Mouse (Mus musculus) urinary bladder, postnatal 25 days (tissue): ENCODE results near the gene Pi4k2b.
A peak's percentile ranks its signal among the peaks of the same experiment; 100 is the strongest.
"Not testable (repeated sequence)": the region's sequence is repeated elsewhere in the genome, so short reads cannot be mapped to it uniquely, and the experiment has no call there.

Source experiments
- DNase-seq: peaks from one replicate; pipeline ENCODE4 v3.0.0; 2022; ENCODE audit warnings: low spot score

The Pi4k2b gene

DNA sequence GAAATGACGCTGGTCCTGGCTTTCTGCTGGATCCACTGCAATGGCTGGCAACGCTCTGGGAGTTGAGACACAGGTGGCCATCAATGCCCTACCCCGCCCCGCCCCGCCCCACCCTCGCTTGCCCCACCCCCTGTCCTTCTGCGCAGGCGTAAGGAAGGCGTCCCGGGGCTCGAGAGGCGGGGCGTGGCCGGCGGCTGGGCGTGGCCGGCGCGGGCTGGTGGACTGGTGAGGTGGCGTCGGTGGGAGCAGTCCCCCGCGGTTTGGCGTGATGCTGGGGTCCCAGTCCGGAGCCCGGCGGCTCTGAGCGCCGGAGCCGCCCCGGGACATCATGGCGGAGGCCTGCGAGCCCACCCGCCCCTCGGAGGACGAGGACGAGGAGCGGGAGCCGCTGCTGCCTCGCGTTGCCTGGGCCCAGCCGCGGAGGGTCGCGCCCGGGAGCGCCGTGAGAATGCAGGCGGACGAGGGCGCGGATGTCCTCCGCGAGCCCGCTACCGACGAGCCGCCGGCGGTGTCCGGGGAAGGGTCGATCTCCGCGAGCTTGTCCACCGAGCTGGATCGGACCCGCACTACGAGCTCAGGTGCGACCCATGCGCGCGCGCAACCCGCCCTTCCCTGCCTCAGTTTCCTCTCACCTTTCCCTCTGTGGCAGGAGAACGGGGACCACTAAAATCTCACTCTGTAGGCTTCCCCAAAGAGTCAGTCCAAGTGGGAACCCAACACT, at the start of gene Pi4k2b:
Gene Pi4k2b, plus strand, starts transcription at position 184 of the 721 bp plus-strand sequence.
- peak; percentile 79 for DNase-seq

GRCm38 (mm10) chr5:52697291-52697690, 44.1 kb upstream of the Pi4k2b start:
- DNase-seq: no peak

DNA sequence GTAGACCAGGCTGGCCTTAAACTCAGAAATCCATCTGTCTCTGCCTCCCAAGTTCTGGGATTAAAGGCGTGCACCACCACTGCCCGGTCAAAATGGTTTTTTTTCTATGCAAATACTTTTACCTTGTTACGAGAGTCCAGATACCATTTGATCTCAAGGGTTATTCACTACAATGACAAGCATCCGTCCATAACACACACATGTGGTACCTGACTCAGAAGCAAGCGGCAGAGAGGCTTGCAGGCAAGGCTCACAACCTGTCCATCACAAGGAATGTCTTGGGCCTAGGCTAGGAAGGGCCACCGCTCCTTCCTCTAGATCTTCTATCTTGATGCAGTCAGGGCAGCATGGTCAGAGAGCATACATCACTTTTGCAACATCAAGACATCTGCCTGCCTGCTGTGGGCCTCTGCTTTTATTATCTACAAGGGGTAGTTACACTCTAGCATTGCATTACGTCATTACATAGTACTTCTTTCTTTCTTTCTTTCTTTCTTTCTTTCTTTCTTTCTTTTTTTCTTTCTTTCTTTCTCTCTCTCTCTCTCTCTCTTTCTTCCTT, 43.4 kb upstream of the Pi4k2b start:
- DNase-seq: not testable (repeated sequence)

GRCm38 (mm10) chr5:52704562-52704961, 36.8 kb upstream of the Pi4k2b start:
- no peak for DNase-seq

- no peak for DNase-seq
Observed at GRCm38 (mm10) chr5:52712704-52713103, 28.7 kb upstream of the Pi4k2b start.

GRCm38 (mm10) chr5:52716742-52717448, 24.5 kb upstream of the Pi4k2b start:
- no peak for DNase-seq

DNA sequence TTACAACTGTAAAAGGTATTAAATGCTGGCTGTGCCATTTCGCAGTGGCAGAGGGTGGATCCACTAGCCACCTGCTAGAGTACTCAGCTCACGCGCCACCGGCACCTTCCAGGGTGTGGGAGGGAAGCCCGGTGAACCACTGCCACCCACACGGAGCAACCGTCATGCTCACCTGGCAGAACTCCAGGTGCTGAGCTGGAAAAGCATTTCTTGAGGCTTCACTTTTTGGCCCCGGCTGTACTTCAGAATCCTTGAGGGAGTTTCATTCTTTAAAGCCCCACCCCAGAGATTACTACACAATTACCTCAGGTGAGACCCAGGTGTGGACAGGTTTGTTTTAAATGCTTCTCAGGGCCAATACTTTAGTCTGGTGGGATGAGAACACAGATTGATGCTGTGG, 20.4 kb upstream of the Pi4k2b start:
- DNase-seq: no peak

- no peak for DNase-seq
Observed at GRCm38 (mm10) chr5:52727747-52728146, 13.6 kb upstream of the Pi4k2b start.

- no peak for DNase-seq
Observed at GRCm38 (mm10) chr5:52732811-52733210, 8.6 kb upstream of the Pi4k2b start.

- DNase-seq: no peak
Observed at GRCm38 (mm10) chr5:52736046-52736445, 5.3 kb upstream of the Pi4k2b start.

DNA sequence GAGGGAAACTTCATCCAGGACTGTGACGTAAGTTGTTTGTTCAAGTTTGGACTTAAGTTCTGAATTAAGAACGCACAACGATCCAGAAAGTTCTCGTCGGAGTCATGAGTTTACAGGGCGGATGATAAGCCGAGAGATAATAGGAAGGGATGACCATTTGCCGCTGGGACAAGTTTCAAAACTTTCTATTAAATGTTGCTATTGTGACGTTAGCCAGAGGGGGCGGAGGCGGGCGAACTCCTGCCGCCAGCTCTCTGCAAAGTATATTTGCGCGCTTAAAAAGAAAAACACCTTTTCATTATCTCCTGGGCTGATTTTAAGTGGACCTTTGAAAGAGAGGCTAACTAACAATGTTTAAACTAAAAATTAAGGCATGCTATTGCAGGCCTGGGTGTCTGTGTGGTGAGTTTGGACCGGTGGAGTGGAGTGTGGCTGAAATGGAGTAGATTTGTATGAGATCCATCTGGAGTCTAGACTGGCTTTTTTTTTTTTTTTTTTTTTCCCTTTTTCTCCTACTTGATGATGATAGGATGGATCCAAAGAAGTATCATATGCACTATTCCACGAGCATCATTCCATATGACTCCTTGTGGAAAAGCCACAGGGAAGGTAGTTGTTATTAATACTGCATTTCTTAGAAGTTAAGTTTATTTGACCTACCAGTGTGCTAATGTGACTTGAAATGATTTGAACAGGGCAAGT, 889 bp downstream of the Pi4k2b start:
- DNase-seq: peak; percentile 40

- DNase-seq: no peak
Observed at GRCm38 (mm10) chr5:52743231-52743630, 1.9 kb downstream of the Pi4k2b start.

- no peak for DNase-seq
Observed at GRCm38 (mm10) chr5:52746920-52747319, 5.5 kb downstream of the Pi4k2b start.

DNA sequence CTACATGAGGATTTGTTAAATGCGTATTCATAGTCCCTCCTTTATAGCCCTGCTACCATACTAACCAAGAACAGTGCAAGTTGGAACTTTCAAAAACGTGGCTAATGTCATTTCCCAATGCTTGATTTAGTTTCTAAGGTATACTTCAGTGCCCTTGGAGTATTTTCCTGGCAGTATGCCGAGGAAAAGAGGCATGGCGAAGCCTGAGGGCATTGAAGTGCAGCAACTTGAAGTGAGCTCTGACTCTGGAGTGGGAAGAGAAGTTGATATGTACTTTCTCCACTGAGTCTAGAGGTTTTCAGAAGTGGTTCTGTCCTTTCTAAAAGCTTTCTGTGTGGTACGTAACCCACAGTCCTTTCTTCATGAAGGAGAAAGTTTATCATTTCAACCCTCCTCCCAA, 7.4 kb downstream of the Pi4k2b start:
- DNase-seq: no peak

- no peak for DNase-seq
Observed at GRCm38 (mm10) chr5:52753146-52753545, 11.8 kb downstream of the Pi4k2b start.

- no peak for DNase-seq
Observed at GRCm38 (mm10) chr5:52754196-52754595, 12.8 kb downstream of the Pi4k2b start.

- DNase-seq: no peak
Observed at GRCm38 (mm10) chr5:52755337-52755736, 14.0 kb downstream of the Pi4k2b start.

GRCm38 (mm10) chr5:52755989-52756388, 14.6 kb downstream of the Pi4k2b start:
- DNase-seq: no peak

GRCm38 (mm10) chr5:52762586-52762985, 21.2 kb downstream of the Pi4k2b start:
- no peak for DNase-seq

DNA sequence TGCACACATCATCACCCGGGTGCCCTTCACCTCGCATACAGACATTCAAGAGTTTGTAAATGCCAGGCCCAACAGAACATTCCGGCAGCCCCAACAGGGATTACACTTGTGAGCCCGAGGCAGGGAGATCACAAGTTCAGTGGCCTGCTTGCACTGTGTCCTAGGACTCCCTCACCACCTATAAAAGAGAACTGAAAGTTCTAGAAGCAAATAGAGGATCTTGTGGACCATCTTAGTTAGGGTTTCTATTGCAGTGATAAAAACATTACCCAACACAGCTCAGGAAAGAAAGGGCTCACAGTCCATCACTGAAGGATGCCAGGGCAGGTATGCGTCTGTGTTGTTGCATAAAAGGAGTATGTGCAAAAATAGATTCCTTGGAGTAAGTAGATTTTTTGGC, 32.9 kb downstream of the Pi4k2b start:
- no peak for DNase-seq

GRCm38 (mm10) chr5:52775237-52775636, 33.9 kb downstream of the Pi4k2b start, which contains the start of gene Zcchc4:
TSS of gene Zcchc4 (plus strand) at chr5:52775409.
- no peak for DNase-seq
